Mouse (Mus musculus) layer of hippocampus, adult 9-11 months (tissue): ENCODE results near the gene Samd13.

Experiments used
- DNase-seq: peaks from one replicate; pipeline ENCODE4 v3.0.0; 2022

Samd13 gene

DNA sequence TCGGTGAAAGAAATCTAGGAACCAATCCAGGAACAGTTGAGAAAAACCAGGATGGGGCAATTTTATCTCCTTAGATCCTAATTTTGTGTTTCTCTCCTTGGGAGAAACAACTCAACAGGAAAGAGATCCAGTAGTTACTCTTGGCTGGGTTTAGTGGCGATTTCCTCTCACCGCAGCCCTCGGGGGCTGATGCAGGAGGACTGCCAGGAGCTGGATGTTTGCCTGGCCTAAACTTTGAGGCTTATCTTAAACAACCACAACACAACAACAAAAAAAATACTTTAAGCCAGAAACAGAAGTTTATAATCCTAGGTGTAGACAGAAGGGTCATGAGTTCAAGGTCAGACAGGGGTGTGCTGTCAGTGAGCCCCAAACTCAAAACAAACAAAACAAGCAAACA lies 73.6 kb downstream of the Samd13 start:
- DNase-seq, result no peak

DNA sequence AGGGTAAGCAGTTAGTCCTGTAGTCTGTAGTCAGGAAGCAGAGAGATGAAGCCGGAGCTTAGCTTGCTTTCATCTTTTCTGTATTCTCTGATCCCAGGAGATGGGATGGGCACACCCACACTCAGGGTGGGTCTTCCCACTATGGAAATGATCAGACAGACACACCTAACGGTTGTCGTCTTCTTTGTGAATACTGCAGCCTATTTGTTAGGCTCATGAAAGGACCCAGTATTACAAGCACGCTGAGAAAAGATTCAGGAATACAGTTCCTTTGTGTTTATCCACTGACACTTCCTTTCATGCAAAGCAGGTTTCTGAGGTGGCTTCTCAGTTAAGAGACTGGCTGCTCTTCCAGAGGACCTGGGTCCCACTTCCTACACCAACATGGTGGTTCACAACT lies 74.1 kb downstream of the Samd13 start:
- no peak for DNase-seq

DNA sequence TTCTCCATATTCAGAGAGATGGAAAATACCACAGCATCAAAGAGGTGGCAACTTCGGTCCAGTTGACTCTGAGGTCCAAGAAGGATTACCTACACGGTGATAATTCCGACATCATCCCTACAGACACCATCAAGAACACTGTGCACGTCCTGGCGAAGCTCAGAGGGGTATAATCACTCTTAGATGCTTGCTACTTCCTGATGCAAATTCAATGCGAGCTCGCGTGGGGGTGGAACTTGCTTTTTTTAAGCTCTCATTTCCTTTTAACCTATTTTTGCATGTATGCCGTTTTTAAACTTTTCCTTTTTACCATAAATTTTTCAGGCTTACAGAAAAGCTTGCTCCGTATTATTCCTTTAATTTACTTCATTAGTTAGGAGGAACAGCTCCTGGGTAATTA lies 75.1 kb downstream of the Samd13 start:
- DNase-seq, result no peak

DNA sequence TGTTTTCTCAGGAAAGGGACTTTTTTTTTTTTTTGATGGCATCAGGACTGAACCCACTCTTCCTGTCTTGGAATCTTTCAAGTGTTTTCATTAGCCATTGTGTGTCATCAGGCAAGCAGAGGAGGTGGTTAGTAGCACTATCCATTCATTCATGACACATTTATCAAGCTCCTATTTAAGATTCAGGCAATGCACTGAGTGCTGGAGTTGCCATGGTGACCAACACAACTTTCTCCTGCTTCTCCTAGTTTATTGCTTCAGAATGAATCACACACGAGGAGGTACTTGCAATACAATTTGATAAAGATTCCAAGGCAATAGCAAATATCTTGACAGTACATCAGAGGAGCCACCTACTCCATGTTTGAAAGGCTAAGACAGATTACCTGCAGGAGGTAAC lies 78.0 kb downstream of the Samd13 start:
- peak; percentile 73 for DNase-seq

DNA sequence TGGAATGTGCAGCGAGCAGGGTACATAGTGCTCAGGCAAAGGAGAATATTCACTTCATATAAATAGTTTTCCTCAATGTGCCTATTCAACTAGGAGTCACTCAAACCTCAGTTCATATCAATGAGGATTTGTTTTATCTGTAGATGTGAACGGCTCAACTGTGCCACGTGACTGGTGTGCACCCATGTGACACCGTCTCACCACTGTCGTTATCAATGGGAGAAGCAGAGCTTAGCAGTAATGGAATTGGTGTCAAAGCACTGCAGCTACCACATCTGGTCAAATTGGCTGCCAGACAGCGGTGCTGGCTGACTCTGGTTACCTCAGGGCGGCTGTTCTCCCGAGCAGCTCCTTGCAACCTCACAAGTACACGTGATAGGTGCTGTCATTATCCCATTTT lies 80.7 kb downstream of the Samd13 start:
- no peak for DNase-seq

DNA sequence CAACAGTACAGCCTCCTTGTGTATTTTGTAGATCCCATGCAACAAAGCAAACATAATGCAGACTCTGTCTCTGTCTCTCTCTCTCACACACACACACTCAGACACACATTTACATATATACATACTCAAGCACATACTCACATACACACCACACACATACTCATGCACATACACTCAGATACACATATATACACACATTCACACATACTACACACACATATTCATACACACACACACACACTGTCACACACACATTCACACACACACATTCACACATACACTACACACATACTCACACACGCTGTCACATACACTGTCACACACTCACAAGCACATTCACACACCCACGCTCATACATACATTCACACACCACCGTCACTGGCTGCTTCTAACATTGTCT lies 82.9 kb downstream of the Samd13 start:
- DNase-seq, result no peak

DNA sequence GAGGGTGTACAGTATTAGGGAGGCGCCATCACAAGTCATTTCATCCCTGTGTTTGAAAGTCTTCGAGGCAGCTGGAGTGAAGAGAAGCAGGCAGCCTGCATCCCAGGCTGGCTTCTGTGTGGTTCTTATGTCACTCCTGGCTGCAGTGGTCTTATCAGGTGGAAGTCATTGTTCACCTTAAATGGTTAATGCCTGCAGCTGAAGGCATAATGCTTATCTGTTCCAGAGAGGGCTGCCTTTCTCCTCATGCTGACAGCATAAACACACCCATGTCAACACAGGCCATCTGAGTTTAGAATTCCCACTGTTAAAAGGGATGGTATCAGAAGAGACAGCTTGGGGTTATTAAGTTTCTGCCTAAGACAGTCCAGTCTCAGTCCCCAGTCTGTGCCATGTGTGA lies 84.2 kb downstream of the Samd13 start:
- DNase-seq, result no peak

DNA sequence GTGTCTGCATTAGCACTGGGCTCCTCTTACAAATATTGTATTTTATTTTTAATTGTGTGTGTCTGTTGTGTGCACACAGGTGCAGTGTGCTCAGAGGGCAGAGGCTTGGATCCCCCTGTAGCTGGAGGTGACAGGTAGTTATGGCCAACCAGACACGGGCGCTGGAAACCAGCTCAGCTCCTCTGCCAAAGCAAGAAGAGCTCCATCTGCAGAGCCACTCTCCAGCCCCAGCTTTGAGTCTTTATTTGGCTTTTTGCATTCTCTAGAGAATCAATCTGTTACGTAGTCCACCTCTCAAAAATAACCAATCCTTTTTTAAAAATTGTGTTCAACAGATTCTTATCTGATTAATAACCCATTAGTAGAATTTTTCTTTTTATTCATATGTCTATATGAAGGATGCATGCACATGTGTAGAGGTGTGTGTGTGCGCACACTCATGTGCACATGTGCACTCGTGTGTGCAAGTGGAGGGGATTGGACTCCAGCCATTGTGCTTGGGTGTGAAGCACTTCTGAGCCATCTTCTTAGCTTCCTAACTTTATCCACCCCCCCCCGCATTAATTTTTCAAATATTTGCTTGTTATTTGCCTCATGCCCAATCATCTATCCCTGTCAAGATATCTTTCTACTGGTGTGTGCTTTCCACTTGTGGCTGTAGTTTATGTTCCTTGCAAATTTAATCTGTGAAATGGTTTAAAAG lies 86.0 kb downstream of the Samd13 start:
- peak; percentile 34 for DNase-seq

DNA sequence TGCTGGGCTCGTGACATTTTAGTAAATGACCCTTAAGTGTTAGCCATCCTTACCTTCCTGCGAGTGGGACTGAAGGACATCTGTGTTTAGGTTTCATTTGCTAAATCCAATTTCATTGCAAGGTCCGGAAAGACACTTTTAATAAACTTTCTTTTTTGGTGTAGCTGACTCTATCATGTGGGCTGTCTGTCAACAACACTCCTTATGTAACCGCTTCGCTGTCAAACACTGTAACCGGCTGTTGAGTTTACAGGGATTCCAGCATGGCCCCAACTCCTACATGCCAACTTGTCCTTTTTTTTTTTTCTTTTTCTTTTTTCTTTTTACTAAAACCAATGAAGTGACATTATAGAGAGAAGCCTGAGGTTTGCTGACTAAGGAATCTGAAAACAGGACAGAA lies 87.0 kb downstream of the Samd13 start:
- DNase-seq, result peak; percentile 78

DNA sequence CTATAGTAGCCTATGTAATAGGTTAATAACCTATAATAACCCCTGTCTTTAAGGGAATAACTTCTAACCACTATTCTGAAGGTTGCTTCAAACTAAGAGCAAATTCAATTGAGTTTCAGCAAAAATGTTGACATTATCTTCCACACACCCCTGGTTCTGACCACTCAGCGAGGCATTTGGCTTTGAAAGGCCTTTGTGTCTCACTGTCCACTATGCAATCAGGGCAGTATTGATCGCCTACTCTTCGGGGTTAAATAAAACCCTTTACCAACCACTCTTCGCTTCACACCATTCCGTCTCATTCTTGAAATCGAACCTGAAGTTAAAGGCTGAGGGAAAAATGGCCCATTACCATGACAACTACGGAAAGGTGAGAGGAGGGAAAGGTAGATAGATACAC lies 88.5 kb downstream of the Samd13 start:
- no peak for DNase-seq

DNA sequence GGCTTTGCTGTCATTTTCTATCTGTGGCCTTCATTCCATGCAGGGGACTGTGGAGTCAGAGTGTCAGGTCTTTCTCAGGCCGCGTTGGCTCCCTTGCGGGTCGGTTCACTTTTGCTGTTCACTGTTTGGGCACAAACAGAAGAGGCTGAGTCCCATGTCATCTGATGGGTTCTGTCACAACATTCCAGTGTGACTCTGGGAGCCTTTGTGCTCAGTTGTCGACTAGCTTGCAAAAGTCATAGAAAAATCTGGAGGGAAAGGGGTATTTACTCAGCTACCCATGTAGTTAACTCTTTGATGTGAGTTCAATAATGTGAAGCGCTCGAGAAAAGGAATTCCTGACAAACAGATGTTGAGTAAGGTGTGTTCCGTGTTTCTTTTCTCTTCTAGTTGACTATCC lies 89.0 kb downstream of the Samd13 start:
- DNase-seq, result no peak

DNA sequence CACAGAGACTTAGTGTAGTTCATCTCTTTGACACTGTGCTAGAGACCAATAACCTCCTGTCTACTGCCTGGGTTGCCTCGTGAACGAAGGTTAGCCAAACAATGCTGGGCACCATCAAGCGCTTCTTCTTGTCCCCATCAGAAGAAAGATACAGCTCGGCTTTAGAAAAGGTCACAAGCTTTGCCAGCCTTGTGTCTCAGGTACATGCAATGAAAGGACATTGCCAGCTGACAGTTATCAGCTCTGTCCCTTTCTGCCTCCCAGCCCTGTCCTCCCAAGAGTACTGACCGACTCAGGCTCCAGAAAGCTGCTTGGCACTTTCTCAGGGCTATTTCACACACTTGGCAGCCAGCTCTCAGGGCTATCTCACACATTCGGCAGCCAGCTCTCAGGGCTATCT lies 90.0 kb downstream of the Samd13 start:
- no peak for DNase-seq
